Mouse (Mus musculus) spleen, adult 12 weeks (tissue): ENCODE data around the gene Pck1.

Experiments used
- DNase-seq: peaks from one replicate; pipeline ENCODE4 v3.0.0; 2022; ENCODE audit warnings: low spot score

The Pck1 gene

GRCm38 (mm10) chr2:173204671-173205070, 51.8 kb downstream of the Pck1 start:
- DNase-seq, result no peak

- DNase-seq, result no peak
Observed at GRCm38 (mm10) chr2:173205563-173206099, 52.8 kb downstream of the Pck1 start.

- DNase-seq, result no peak
Observed at GRCm38 (mm10) chr2:173207051-173207450, 54.2 kb downstream of the Pck1 start.
